Mouse (Mus musculus) spleen, postnatal 0 days (tissue): ENCODE measurements around the gene 4930572O03Rik. TPM values are rescaled to one million over a fixed set of nuclear protein-coding genes. Genes with fewer than 3 reads are reported as not detected.

Experiments
- polyA plus RNA-seq: library from polyadenylated mRNA; unstranded; fragments of >200 nt; fragmentation: Nextera tagmentation; extraction: Ambion mirVana; gene quantifications from 2 replicates; pipeline ENCODE4 v1.2.1, GENCODE M21; 2015

Gene 4930572O03Rik
- not detected in 2 replicates for polyA plus RNA-seq

DNA sequence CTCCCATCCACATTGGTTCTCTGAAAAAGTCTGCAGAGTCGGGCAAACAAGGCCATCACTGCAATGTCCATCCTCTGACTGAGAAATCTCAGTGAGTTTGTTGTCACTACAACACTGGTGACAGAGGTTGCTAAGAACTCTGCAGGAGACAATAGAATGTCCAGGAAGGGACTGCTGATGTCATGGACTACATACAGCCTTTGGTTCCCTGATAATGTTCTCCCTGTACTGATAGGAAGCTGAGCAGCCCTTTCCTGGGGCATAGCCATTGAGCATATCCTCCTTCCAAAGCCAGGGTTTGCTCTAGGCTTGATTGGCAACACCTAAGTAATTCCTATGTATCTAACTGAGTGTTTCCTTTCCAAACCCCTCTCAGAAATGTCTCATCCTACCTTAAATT is at the start of gene 4930572O03Rik:
TSS of gene 4930572O03Rik (minus strand) at position 101 of the 400 bp plus-strand sequence.

DNA sequence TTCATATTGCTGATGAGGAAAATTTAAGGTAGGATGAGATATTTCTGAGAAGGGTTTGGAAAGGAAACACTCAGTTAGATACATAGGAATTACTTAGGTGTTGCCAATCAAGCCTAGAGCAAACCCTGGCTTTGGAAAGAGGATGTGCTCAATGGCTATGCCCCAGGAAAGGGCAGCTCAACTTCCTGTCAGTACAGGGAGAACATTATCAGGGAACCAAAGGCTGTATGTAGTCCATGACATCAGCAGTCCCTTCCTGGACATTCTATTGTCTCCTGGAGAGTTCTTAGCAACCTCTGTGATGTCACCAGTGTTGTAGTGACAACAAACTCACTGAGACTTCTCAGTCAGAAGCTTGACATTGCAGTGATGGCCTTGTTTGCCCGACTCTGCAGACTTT is 38.1 kb downstream of the 4930572O03Rik start, which contains the start of gene Speer4d:
TSS of gene Speer4d (plus strand) at position 301 of the 400 bp plus-strand sequence.

Other genes with a start within 250 kb of the 4930572O03Rik start
- not detected in 2 replicates for gene Gm21149, start 180.5 kb downstream of the 4930572O03Rik start, polyA plus RNA-seq
- not detected in 2 replicates for gene Gm21190, start 127.8 kb downstream of the 4930572O03Rik start, polyA plus RNA-seq
- gene Gm21083, start 79.7 kb downstream of the 4930572O03Rik start, polyA plus RNA-seq, result not detected in 2 replicates
- not detected in 2 replicates for gene Speer4d, start 38.0 kb downstream of the 4930572O03Rik start, polyA plus RNA-seq
- not detected in 2 replicates for gene Speer4c, start 57.2 kb upstream of the 4930572O03Rik start, polyA plus RNA-seq